Mouse (Mus musculus) MEL (cell line): Measurements from ENCODE around the gene Dcpp1. TPM values are rescaled to one million over a fixed set of nuclear protein-coding genes. Genes with fewer than 3 reads are reported as not detected.

Experiments used
- DNase-seq: peaks from one replicate; pipeline ENCODE4 v3.0.0; 2011; ENCODE audit warnings: low read depth, low spot score
- H3K27ac ChIP-seq: 2 replicates; pipeline ENCODE4 v1.5.1; 2012; ENCODE audit warnings: low read depth, mild to moderate bottlenecking, control low read depth, low read length, moderate library complexity; ENCODE audit not compliant: control insufficient read depth
- H3K27me3 ChIP-seq, 2 experiments: fragments of 150-350 bp in 1 of 2; sonication (generic) in 1 of 2; 2 replicates each; pipeline ENCODE4 v1.6.1; 2012; ENCODE audit warnings: low read length in 2 of 2, mild to moderate bottlenecking in 2 of 2, improper control_type of control experiment in 1 of 2, moderate library complexity in 1 of 2; ENCODE audit not compliant: insufficient read depth in 2 of 2, control insufficient read depth in 1 of 2
- H3K36me3 ChIP-seq, 2 experiments: 2 replicates each; pipeline ENCODE4 v1.6.1; 2012 to 2014; ENCODE audit warnings: low read length in 2 of 2, improper control_type of control experiment in 1 of 2, inconsistent platforms in 1 of 2, mild to moderate bottlenecking in 1 of 2; ENCODE audit not compliant: insufficient read depth in 2 of 2, control insufficient read depth in 1 of 2
- H3K4me1 ChIP-seq, 2 experiments: fragments of 150-350 bp in 1 of 2; sonication (generic) in 1 of 2; 2 replicates each; pipeline ENCODE4 v1.6.1; 2012; ENCODE audit warnings: low read length in 2 of 2, improper control_type of control experiment in 1 of 2, mild to moderate bottlenecking in 1 of 2; ENCODE audit not compliant: insufficient read depth in 2 of 2, control insufficient read depth in 1 of 2
- H3K4me3 ChIP-seq, 2 experiments: fragments of 150-350 bp in 1 of 2; sonication (generic) in 1 of 2; 2 replicates each; pipeline ENCODE4 v1.5.1; 2012; ENCODE audit warnings: low read depth in 2 of 2, low read length in 2 of 2, mild to moderate bottlenecking in 2 of 2, moderate library complexity in 2 of 2, control low read depth in 1 of 2, improper control_type of control experiment in 1 of 2; ENCODE audit not compliant: control insufficient read depth in 1 of 2, insufficient read depth in 1 of 2
- H3K79me2 ChIP-seq: 2 replicates; pipeline ENCODE4 v1.6.1; 2012; ENCODE audit warnings: mild to moderate bottlenecking, low read length, moderate library complexity; ENCODE audit not compliant: control insufficient read depth, poor library complexity, insufficient read depth
- H3K9ac ChIP-seq: 2 replicates; pipeline ENCODE4 v1.6.1; 2012; ENCODE audit warnings: low read depth, mild to moderate bottlenecking, control low read depth, low read length, moderate library complexity; ENCODE audit not compliant: control insufficient read depth, poor library complexity, severe bottlenecking
- H3K9me3 ChIP-seq: fragments of 150-350 bp; sonication (generic); replicated peaks from 2 replicates; pipeline ENCODE4 v1.6.1; 2012; ENCODE audit warnings: mild to moderate bottlenecking, low read length, improper control_type of control experiment, moderate library complexity; ENCODE audit not compliant: insufficient read depth
- BHLHE40 ChIP-seq: IDR thresholded peaks from 2 replicates; pipeline ENCODE4 v1.6.1; 2012; ENCODE audit warnings: low read depth, mild to moderate bottlenecking, inconsistent platforms, low read length, improper control_type of control experiment, borderline replicate concordance
- CHD1 ChIP-seq: IDR thresholded peaks from 2 replicates; pipeline ENCODE4 v1.6.1; 2012; ENCODE audit warnings: low read depth, mild to moderate bottlenecking, inconsistent platforms, low read length, improper control_type of control experiment
- CTCF ChIP-seq, 3 experiments: IDR thresholded peaks in 2 of 3; conservative IDR thresholded peaks in 1 of 3; 2 replicates each; pipeline ENCODE4 v1.5.1; 2011 to 2012; ENCODE audit warnings: low read length in 3 of 3, low read depth in 2 of 3, mild to moderate bottlenecking in 2 of 3, improper control_type of control experiment in 1 of 3, inconsistent platforms in 1 of 3, mixed read lengths in 1 of 3, moderate library complexity in 1 of 3; ENCODE audit not compliant: control insufficient read depth in 1 of 3, insufficient read depth in 1 of 3, poor library complexity in 1 of 3, severe bottlenecking in 1 of 3
- E2F4 ChIP-seq: IDR thresholded peaks from 2 replicates; pipeline ENCODE4 v1.6.1; 2011; ENCODE audit warnings: low read depth, low read length, improper control_type of control experiment, borderline replicate concordance
- EP300 ChIP-seq, 2 experiments: IDR thresholded peaks; 2 replicates each; pipeline ENCODE4 v1.6.1; 2011; ENCODE audit warnings: improper control_type of control experiment in 2 of 2, low read length in 2 of 2, low read depth in 1 of 2, mild to moderate bottlenecking in 1 of 2
- ETS1 ChIP-seq: IDR thresholded peaks from 2 replicates; pipeline ENCODE4 v1.6.1; 2012; ENCODE audit warnings: low read depth, mild to moderate bottlenecking, inconsistent platforms, low read length, improper control_type of control experiment, moderate library complexity
- MAX ChIP-seq: IDR thresholded peaks from 2 replicates; pipeline ENCODE4 v1.6.1; 2011; ENCODE audit warnings: low read length, improper control_type of control experiment
- MAZ ChIP-seq: IDR thresholded peaks from 2 replicates; pipeline ENCODE4 v1.6.1; 2012; ENCODE audit warnings: low read depth, mild to moderate bottlenecking, inconsistent platforms, low read length, improper control_type of control experiment
- MYB ChIP-seq: IDR thresholded peaks from 2 replicates; pipeline ENCODE4 v1.6.1; 2011; ENCODE audit warnings: mild to moderate bottlenecking, low read depth, low read length, improper control_type of control experiment
- MYC ChIP-seq: IDR thresholded peaks from 2 replicates; pipeline ENCODE4 v1.6.1; 2011; ENCODE audit warnings: low read depth, mild to moderate bottlenecking, low read length, improper control_type of control experiment, moderate library complexity
- NELFE ChIP-seq: IDR thresholded peaks from 2 replicates; pipeline ENCODE4 v1.6.1; 2011; ENCODE audit warnings: low read depth, low read length, improper control_type of control experiment
- NRF1 ChIP-seq: IDR thresholded peaks from 2 replicates; pipeline ENCODE4 v1.6.1; 2014; ENCODE audit warnings: low read depth, mild to moderate bottlenecking, inconsistent platforms, low read length, improper control_type of control experiment, moderate library complexity; ENCODE audit not compliant: poor library complexity, insufficient read depth, severe bottlenecking
- POLR2AphosphoS5 ChIP-seq: IDR thresholded peaks from 2 replicates; pipeline ENCODE4 v1.6.1; 2012; ENCODE audit warnings: low read depth, borderline replicate concordance, mild to moderate bottlenecking, inconsistent platforms, low read length, moderate library complexity, mixed read lengths
- RAD21 ChIP-seq: IDR thresholded peaks from 2 replicates; pipeline ENCODE4 v1.6.1; 2011; ENCODE audit warnings: mild to moderate bottlenecking, low read depth, low read length, improper control_type of control experiment
- RCOR1 ChIP-seq: IDR thresholded peaks from 2 replicates; pipeline ENCODE4 v1.6.1; 2012; ENCODE audit warnings: low read depth, mild to moderate bottlenecking, inconsistent platforms, low read length, improper control_type of control experiment
- SIN3A ChIP-seq: IDR thresholded peaks from 2 replicates; pipeline ENCODE4 v1.6.1; 2012; ENCODE audit warnings: low read length, improper control_type of control experiment, inconsistent platforms
- SMC3 ChIP-seq: IDR thresholded peaks from 2 replicates; pipeline ENCODE4 v1.6.1; 2011; ENCODE audit warnings: low read depth, low read length, improper control_type of control experiment
- ZMIZ1 ChIP-seq: IDR thresholded peaks from 2 replicates; pipeline ENCODE4 v1.6.1; 2012; ENCODE audit warnings: low read depth, mild to moderate bottlenecking, inconsistent platforms, low read length, improper control_type of control experiment, moderate library complexity
- ZNF384 ChIP-seq: IDR thresholded peaks from 2 replicates; pipeline ENCODE4 v1.6.1; 2012; ENCODE audit warnings: low read depth, mild to moderate bottlenecking, inconsistent platforms, low read length, improper control_type of control experiment
- polyA plus RNA-seq, 2 experiments: library from polyadenylated mRNA; stranded (reverse) in 1 of 2; unstranded in 1 of 2; fragments of >175 nt in 1 of 2; fragments of >200 nt in 1 of 2; gene quantifications; 2 replicates each; pipeline versions ENCODE4 v1.2.1 to v1.2.4; 2012; ENCODE audit warnings: low replicate concordance in 2 of 2, low read depth in 1 of 2; ENCODE audit not compliant: insufficient read length in 2 of 2, insufficient read depth in 1 of 2, missing spikeins in 1 of 2
- total RNA-seq: library from RNA; depleted of rRNA; stranded (reverse); fragments of 300-350 nt; gene quantifications from 2 replicates; pipeline ENCODE4 v1.2.3, GENCODE M21; 2012

Dcpp1 gene
- total and polyA plus RNA-seq, 3 experiments = not detected

DNA sequence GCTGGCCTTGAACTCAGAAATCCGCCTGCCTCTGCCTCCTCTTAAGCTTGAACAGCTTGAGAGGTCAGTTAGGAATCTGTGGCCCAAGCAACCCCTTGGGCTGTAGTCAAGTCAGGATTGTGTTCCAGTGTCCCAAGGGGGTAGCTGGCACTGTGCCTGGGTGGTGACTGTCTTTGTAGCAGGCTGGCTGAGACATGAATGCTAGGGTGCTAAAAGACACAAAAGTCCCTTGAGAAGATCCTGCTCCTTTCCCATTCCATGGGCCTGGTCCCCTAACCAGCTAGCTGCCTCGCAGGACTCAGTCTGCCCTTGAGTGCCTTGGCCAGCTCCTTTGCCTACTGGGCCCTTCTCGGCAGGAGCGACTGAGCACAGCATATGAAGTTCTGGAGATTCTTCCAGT is 17.8 kb upstream of the Dcpp1 start:
- no peaks in the 10 kb centered on the region for H3K79me2 ChIP-seq
- H3K9ac ChIP-seq = no peak overlapping the region
- H3K4me3 ChIP-seq = no peak overlapping the region
- TF ChIP-seq MAX = no peak
- TF ChIP-seq EP300 (IDR thresholded peaks at IDR 0.05; ENCODE audit: low read depth in 1 of 2, low read length in 2 of 2) = no peak
- no peak for TF ChIP-seq RAD21
- no peak for TF ChIP-seq ZMIZ1
- no peak for TF ChIP-seq RCOR1
- TF ChIP-seq ETS1 = no peak
- no peak for TF ChIP-seq NRF1
- no peak for TF ChIP-seq MYC
- H3K4me1 ChIP-seq = no peaks in the 10 kb centered on the region
- no peaks in the 10 kb centered on the region for H3K36me3 ChIP-seq
- H3K9me3 ChIP-seq = no peaks in the 10 kb centered on the region
- H3K27me3 ChIP-seq = peaks cover 0 to 2% of the 10 kb centered on the region in 2 experiments; a peak in 1 of 4 replicates
- no peak for DNase-seq
- H3K27ac ChIP-seq = no peak overlapping the region

DNA sequence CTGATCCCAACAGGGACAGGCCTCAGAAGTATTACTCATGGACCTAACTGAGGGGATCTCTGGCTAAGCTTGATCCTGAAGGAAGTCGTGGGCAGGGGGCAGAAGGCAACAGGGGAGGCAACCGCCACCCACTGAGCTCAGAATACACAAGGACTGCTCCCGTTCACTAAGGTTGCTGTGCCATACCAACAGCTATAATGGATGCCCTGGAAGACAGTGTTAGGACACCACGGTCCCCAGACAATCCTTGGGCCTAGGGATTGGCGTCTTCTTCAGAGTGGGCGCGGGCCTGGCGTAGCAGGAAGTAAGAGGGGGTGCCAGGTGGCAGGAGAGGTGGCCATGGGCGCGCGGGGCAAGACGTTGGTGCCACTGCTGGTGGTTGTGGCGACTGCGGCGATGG is 12.9 kb upstream of the Dcpp1 start, which contains the start of gene Prss21:
Gene Prss21, plus strand, starts transcription at position 301 of the 400 bp plus-strand sequence.
- Histone ChIP-seq H3K27ac (no peak within 1 kb of the TSS), H3K9ac (no peak within 1 kb of the TSS), H3K27me3 (peaks cover 0 to 3% of the 10 kb centered on the region in 2 experiments; a peak in 3 of 4 replicates), H3K4me3 (no peak within 1 kb of the TSS), H3K79me2 (no peaks in the 10 kb centered on the region), H3K36me3 (no peaks in the 10 kb centered on the region), H3K9me3 (no peaks in the 10 kb centered on the region), H3K4me1 (no peaks in the 10 kb centered on the region)
- TF ChIP-seq MYB (no peak), SIN3A (no peak), ZMIZ1 (no peak), NRF1 (no peak), MAZ (no peak), NELFE (no peak), CTCF (IDR thresholded peaks at IDR 0.05 in 2 of 3, conservative IDR thresholded peaks at IDR 0.05 in 1 of 3; ENCODE audit: control insufficient read depth in 1 of 3, insufficient read depth in 1 of 3, low read depth in 2 of 3, low read length in 3 of 3, poor library complexity in 1 of 3, severe bottlenecking in 1 of 3) (no peak), CHD1 (no peak), ZNF384 (no peak), E2F4 (no peak), SMC3 (no peak), BHLHE40 (no peak), MAX (no peak), POLR2AphosphoS5 (no peak)
- no peak for DNase-seq
